Mouse (Mus musculus): ENCODE data around the gene Rtn3.

The Rtn3 gene

DNA sequence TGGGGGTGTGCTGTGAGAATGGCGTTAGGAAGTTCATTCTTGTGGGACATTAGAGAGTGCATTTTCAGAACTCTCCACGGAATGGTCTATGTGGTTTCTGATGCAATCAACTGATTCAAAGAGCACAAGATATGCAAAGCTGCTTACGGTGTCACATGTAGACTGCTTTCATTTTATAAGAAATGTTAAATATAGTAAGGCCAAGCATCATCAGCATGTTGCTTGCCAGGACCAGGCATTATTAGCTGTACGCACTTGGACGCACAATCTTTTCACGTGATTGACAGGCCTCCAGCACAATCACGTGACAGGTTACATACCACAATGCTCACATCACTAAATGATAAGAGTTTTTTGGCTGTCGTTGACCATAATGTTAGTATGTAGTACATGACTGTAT is 4.6 kb upstream of the Rtn3 start:
- no peak for DNase-seq (ENCODE audit: extremely low read depth, low read depth)

DNA sequence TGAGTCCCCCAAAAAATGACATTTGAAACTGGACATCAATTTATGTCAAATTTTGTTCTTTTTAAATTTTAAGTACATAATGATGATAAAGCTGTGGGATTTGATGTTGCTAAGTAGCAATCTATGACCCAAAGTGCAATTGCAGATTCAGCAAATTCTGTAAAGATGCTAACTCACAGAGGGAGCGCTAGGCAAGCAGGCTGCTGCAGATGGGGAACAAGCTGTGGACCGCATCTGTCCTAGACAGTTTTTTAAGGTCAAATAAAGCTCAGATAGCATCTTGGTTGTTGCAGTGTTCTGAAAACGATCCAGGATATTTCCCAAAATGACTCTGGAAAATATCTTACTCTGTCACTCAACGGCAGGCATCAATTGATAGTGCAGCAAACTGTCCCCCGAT is 995 bp upstream of the Rtn3 start:
- no peak for DNase-seq (ENCODE audit: extremely low read depth, low read depth)

DNA sequence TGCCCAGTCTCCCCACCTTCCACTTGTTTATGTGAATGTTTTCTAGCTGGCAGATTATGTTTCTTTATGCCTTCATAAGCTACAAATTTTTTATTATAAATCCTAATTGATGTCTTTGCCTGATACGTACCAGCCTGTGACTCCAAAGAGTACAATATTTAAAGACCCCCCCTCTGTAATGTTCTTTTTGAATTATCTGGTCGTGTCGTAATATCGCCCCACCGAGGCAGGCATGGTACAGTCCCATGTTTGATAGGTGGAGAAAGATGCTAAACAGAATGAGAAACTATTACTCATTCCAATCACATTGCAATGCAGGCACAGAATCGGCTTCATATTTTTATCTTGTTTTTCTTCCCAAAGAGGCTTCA is 416 bp upstream of the Rtn3 start:
- DNase-seq (ENCODE audit: extremely low read depth, low read depth): peak; percentile 86

DNA sequence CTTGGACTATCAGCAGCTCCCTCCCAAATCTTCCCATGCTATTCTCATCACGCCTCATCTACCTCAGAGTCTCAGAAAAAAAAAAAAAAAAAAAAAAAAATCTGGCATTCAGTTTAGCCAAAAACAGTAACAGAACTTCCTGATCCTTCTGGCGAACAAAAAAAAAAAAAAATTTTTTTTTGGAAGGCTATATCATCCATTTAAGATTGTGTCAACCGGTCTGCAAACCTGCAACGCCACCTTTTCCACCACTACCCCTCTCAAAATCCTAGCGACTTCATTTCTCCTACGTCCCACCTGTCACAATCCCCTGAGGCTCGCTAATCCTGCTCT is 849 bp downstream of the Rtn3 start:
- DNase-seq (ENCODE audit: extremely low read depth, low read depth): no peak

DNA sequence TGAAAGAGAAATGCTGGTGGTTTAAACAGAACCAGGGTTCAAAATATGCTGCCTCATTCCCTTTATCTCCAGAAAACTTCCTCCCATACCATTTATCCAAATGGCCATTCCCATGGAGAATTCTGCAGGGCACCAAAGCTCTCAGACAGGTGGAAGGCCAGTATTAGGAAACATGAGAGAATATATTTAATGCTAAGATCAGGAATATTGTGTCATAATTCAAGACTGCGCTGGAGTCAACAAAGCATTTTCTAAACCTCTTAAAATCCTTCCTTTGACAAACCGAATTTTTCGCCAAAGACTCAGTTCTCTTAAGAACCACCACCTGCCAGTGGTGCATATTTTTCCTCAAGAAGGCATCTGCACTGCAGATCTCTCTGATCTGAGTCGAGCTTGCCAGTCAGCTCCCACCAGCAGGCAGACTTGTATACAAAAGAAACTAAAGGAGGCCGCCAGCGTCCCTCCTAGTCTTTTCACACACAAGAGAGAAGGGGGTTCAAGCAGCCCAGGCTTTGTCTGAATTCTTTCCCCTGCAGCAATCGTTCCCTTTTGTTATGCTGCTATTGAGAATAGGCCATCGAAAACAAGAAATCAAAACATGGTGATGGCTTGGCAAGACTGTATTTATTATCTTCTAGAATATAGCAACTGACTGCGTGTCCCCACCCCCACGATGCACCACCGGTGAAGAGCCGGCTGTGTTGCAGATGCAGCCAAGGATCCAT is 1.4 kb downstream of the Rtn3 start:
- no peak for DNase-seq (ENCODE audit: extremely low read depth, low read depth)

DNA sequence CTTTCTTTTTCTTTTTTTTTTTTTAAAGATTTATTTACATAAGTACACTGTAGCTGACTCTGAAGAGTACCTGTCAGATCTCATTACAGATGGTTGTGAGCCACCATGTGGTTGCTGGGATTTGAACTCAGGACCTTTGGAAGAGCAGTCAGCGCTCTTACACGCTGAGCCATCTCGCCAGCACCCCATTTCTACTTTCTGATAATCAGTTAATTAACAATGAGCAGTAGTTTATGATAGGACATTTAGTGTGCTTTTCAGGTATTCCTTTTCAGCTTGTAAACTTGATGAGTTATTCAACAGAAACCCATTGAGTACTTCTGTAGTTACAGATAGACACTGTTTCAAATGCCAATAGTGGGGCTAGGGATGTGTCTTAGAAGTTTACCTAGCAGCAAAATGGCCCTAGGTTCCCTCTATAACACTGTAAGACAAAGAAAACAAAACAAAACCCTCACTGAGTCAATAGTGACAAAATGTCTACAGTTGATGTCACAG is 3.3 kb downstream of the Rtn3 start:
- DNase-seq (ENCODE audit: extremely low read depth, low read depth): no peak

DNA sequence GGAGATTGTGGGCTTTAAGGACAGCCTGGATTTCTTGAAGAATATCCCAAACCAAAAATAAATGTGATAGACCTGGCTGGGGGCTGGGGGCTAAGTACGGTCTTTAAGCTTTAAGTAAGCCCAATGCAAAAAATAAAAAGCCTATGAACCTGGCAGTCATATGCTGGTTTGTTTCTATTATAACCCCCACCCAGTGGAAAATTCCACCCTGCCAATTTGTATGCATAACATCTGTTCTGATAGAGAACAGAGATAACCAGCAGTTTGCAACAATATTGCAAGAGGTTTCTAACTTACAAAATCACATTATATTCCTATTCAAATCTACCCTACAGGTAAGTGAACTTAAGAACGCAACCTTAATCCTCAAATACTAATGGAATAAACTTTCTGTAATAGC is 12.4 kb downstream of the Rtn3 start:
- no peak for DNase-seq (ENCODE audit: extremely low read depth, low read depth)

DNA sequence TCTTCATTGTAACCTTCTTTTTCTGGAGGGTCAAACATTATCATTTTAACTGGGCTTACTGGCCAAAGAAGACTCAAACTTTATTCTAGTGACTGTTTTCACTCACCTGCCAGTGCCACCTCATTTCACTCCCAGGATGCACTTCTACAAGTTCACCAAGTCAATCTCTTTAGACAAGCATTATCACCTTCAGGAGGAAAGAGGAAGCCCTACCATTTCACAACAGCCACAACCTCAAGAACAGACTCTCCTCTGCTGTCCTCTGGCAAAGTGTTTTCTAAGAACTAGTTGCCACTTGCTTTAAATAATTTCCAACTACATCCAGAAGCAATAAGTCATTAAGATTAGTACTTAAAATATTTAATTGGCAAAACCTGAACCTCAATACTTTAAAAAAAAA is 15.2 kb downstream of the Rtn3 start:
- DNase-seq (ENCODE audit: extremely low read depth, low read depth): no peak

DNA sequence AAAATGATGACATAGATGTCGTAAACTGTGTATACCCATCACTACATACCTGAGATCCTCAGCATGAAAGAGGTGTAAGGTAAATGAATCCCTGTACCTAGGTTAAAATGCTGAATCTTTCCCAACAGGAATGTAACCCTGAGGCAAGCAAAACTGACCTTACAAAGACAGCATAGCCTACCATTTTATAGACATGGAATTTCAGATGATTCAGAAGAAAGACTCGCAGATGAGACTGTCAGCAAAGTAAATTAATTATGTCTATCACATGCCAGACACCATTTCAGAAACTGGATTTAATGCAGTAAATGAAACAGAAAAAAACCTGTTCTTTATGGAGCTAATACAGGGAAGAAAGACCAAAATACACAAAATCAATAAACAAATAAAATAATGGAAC is 23.7 kb downstream of the Rtn3 start:
- no peak for DNase-seq (ENCODE audit: extremely low read depth, low read depth)

DNA sequence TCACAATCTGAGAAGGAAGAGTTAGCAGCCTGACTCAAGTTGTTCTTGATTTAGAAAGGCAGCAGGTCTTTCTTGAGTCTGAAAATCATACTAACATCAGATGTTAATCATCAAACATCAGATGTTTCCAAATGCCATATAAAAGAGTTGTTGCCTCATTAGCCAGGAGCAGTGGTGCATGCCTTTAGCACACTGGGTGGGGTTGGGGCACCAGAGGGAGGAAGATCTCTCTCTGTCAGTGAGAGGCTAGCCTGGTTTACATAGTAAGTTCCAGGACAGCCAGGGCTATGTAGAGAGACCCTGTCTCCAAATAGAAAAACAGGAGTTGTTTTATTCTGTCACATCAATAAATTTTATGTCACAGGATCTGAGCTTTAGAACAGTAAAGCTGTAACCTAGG is 24.2 kb downstream of the Rtn3 start:
- no peak for DNase-seq (ENCODE audit: extremely low read depth, low read depth)

DNA sequence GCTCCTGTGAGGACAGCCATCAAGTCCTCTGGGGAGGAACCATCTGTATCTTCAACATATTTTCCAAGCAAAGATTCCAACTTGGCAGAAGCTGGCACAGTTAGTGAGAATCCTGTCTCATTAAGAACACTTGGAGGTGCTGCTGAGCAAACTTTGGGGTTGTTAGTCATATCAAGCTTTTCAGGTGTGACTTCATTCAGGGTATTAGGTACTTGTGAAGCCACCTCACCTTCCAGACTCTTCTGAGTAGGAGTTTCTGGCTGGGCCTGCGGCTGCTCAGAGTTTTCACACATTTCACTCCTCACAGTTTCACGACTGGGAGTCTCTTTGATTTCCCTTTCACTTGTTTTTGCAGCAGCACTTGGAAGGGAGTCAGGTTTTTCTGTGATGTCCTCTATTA is 26.3 kb downstream of the Rtn3 start:
- no peak for DNase-seq (ENCODE audit: extremely low read depth, low read depth)

DNA sequence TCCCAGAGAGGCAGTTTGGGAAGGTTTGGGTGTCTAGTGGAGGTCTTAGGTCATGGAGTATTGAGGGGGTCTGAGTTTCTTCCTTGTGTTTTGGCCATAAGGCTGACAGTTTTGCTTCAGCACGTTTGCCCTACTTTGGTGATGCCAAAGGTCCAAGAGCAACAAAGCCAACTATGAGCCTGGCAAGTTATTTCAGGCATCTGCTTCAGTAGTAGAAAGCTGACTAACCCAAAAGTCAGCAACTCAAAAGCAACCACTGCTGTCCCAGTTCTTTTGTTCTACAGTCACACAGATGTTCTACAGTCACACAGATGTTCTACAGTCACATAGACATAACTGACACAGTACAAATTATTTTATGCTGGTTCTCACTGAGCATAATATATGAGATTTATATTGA is 37.5 kb downstream of the Rtn3 start:
- DNase-seq (ENCODE audit: extremely low read depth, low read depth): no peak

DNA sequence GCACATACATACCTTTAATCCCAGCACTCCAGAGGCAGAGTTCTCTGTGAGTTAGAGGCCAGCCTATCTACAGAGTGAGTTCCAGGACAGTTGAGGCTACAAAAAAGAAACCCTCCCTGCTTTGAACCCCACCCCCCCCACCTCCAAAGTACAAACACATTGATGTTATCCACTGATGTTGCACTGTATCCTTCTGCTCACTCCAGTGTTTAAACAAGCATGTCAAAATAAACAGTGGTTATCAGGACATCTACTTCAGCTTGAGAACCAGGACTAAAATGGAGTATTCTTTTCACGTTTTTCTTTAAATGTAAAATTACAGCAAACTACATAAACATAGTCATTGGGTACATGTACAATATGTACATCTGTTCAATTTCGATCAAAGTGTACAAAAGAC is 38.0 kb downstream of the Rtn3 start:
- no peak for DNase-seq (ENCODE audit: extremely low read depth, low read depth)

DNA sequence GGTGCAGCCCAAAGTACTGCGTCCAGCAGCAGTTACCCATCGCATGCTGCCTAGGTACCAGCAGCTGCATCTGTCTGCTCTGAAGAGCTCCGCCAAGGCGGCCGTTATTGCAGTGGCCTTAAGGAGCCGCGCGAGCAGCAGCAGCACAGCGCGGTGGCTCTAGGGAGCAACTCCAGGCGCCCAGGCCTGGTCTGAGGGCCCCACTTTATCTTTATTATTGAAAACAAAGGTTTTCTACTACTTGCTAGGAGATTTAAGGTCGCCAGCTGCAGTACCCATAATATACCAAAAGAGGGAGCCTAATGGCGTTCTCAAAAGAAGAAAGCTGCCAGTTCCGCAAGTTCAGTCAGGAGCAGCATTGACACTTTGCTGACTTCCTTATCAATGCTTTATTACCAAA is 41.6 kb downstream of the Rtn3 start:
- no peak for DNase-seq (ENCODE audit: extremely low read depth, low read depth)

DNA sequence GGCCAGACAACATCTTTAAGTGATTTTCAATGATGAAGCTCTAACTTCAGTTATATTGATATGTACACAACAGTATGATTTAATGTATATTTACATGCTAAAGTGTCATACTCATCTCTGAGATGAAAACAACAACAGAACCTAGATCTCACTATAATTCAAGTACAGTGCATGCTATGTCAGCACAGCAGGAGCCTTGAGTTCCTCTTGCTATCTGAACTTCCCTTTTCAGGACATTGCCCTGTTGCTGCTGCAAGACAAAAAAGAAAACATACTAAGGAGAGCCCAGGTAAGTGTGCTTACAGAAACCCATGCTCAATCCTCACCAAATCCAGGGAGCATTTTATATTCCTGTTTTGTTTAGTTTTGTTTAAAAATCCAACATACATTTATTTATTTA is 44.8 kb downstream of the Rtn3 start:
- no peak for DNase-seq (ENCODE audit: extremely low read depth, low read depth)

DNA sequence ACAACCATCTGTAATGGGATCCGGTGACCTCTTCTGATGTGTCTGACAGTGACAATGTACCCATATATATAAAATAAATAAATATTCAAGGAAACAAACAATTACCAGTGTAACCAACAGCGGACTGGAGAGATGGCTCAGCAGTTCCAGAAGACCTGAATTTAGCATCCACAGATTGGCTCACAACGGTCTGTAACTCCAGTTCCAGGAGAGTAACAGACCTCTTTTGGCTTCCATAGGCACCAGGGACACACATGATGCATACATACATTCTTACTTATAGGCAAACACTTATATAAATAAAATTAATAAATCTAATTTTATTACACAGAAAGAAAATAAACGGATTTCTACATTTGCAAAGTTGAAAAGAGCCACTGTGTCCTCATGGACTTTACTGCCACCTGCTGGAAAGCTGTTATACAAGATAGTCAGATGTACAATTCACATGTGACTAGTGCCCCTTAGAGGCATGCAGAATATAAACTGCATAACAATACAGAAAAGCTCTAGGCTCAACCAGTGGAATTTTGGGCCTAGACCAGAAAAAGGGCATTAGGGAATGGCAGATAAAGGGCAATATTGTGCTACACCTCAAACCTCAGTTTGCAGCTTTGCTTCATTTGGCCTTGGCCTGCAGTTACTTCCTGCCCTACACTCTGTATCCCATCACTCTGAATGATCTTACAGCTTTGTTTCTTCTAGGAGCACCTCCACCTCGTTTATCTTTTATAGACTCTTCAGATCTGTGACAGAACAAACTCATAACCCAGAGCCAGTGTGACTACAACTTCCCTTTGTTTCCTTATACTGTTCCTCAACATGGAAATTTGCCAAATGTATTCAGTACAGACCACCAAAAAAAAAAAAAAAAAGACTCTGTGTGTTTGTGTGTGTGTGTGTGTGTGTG is 46.8 kb downstream of the Rtn3 start:
- DNase-seq (ENCODE audit: extremely low read depth, low read depth): no peak

DNA sequence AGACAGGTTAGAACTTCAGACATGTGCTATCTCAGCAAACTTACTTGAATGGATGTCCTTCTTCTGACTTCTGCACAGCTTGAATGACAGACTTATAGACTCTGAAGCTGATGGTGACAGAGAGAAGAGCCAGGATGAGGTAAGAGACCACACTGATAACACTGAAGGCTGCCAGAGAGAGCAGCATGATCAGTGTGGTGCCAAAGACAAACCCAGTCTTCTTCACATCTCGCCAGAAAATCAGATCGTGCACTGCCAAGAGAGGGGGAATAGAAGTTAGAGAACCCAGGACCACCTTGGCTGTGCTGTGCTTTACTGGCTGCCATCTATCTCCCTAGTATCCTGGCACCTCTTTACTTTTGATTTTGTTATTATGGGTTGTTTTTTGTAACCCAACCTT is 48.2 kb downstream of the Rtn3 start:
- DNase-seq (ENCODE audit: extremely low read depth, low read depth): no peak

DNA sequence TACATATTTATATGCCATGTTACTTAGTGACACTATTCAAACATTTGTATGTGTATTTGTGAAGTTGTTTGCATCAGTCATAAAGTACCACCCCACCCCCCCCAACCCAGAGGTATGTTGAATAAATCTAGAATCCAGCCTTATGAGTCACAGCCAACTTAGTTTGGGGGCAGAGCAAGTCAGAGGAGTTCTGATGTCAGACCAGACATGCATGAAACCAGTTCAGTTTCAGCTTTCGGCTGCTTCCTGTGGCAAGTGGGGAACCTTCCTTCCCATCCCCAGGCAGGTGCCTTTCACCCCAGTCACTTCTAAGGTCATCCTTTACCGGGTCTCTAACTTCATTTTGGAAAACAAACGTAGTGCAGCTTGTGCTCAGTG is 57.7 kb downstream of the Rtn3 start:
- DNase-seq (ENCODE audit: extremely low read depth, low read depth): no peak

DNA sequence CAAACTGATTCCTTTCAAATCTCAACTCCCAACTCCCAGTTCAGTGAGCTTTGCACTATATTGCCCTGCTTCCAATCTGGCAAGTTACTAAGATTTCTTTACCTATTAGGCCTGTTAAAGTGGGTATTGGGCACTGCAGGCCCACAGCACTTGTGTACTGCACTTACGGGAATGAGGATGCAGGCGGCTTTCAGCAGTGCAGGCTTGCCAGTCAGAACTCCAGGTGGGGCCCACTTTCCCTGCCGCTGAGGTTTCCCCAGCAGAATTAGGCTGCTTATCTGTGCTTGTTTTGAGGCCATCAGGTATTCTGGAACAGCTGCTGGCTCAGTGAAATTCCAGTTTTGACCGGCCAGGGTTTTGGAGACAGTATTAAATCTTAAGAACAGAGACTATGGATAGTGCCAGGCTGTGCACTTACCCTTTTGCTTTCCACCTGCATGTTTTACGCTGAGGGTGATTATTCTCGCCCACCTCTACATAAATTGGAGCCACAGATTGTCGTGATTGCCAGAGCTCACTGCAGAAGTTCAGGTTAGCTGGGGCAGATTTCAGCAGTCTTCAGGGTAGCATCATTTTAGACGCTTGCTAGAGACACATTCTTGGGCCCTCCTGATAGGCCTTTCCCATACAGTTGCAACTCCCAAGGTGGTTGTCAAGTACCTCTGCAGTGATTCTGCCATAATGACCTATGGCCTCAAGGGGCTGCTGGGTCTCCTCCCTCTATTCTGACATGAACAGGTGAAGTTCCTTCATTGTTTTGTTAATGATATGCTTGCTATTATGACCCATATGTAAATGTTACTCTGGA is 58.3 kb downstream of the Rtn3 start:
- DNase-seq (ENCODE audit: extremely low read depth, low read depth): no peak

DNA sequence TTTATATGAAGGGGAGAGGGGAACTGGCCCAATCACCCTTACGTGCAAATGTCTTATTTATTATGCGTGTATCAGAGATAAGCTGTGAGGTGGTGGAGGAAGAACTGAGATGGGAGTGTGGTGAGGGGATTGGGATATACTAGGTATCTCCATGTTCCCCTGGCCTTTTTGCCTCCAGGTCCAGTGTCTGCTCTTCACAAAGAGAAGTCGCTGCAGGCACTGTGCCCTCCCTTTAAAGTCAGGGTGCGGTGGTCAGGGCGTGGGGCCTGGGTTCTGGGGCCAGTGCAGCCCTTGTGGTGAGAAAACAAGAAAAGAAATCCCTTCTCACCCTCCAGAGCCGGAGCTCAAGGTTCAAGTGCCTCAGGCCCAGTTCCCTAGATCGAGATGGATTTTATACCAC is 59.0 kb downstream of the Rtn3 start:
- DNase-seq (ENCODE audit: extremely low read depth, low read depth): no peak

DNA sequence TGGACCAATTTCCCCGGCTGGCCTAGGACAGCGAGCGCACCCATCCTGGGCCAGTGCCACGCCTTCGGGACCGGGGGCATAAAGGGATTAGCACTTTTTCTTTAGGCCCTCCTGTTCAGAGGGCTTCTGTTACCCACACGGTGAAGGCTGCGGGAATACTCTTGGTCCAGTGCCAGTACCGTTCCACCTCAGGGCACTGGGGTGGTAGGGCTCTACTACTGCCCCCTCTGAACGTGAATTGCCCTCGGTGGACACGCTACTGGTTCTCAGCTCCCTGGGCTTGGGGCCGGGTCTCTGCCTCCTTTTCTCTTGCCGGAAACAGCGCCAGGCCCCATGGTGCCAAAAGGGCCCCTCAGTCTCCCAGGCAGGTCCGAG is 59.4 kb downstream of the Rtn3 start:
- DNase-seq (ENCODE audit: extremely low read depth, low read depth): no peak

DNA sequence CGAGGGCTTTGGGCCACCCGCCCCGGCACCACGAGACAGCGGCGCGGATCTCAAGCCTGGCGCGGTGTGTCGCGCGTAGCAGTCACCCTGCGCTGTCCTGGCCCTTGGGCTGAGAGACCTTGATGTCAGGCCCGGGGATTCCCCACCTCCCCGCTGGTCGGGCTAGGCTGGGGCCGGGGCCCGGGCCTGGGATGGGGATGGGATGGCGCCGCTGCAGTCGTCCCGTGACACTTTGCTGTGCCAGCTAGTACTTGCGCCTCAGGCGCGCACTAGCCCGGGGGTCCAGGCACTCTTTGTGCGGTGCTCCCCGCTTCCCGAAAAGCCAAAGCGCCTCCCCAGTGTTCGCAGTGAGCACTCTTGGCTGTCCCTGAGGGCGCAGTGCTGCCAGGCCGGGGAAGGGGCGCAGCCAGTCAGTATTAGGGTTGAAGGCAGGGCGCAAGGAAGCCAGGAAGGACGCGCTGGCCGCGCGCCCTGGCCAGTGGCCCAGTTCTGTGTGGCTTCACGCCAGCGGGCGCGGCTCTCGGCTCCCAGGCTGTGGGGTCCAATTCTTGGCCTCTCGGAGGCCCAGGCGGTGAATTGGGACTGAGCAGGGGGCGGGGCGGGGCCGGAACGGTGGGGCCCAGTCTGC is 59.9 kb downstream of the Rtn3 start:
- no peak for DNase-seq (ENCODE audit: extremely low read depth, low read depth)

All from MEL-GATA-1-ER (cell line).